Mouse (Mus musculus) hindlimb bud, embryonic 11.5 days (tissue): ENCODE results near the gene Tmem94.
A peak's percentile ranks its signal among the peaks of the same experiment; 100 is the strongest.

ENCODE experiments used
- DNase-seq: peaks from one replicate; pipeline ENCODE4 v3.0.0-alpha.2; 2012; ENCODE audit warnings: low read depth, low spot score; ENCODE audit errors: extremely low spot score

The Tmem94 gene

DNA sequence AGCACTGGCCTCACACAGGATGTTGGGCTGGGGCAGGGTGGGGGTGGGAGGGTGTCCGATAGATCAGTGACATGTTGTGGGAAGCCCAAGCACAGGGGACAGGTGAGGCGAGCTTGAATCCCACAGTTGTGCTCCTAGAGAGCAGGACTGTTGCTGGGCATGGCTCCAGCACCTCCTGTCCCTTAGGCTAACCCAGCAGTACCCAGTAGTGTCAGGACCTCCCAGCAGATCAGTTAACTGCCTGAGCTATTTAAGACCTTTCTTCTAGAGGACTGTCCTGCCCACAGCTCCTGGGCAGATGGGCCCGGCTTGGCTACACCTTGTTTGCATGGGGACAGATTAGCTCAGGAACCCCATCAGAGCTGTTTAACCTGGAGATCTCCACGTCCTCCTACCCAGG is 63.8 kb downstream of the Tmem94 start:
- DNase-seq, result no peak

DNA sequence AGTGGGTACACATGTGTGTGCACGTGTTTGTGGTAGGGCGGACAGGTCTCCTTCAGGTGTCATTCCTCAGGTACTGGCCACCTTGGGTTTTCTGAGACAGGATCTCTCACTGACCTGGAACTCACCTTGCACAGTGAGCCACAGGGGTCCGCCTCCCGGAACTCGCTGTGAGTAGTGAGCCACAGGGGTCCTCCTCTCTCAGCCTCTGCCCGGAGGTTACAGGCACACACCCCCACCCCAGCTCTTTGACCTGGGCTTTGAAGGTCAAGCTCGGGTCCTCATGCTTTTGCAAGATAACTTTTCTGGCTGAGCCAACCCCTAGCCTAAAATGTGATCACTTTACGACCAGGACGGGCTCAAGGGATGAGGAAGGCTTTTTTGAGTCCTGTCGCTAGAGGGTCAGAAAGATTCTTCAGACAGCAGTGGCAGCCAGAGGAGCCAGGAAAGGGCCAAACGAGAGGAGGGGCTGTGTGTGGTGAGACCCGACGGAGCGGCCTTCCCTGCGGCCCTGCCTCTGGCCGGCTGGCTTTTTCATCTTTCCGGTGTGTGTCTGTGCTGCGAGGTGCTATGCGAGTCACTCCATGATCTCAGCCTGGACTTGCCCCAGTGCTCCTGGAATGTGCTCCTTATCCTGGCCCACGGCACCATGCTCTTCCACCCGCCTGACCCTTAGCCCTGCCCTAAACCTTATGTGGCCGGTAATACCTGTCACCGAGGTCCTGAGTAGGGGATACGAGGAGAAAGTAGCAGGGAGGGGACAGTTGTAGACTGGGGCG is 65.5 kb downstream of the Tmem94 start:
- DNase-seq, result no peak

DNA sequence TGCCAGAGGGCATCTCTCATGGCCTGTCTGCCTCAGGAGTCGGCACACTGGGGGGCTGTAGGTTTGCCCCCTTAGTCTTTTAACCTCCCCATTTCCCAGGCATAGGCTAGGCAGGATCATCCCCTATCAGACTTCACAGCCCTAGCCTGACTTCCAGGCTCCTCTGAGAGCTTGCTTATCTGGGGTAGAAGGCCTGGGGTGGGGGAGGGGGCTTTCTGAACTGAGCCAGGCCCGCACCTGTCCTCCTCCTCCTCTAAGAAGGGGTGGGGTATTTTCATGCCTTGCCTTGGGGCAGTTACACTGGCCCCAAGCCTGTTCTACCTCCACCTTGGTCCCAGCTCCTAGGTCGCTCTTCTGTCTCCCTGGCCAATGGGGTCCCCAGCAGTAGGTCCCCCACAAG is 66.3 kb downstream of the Tmem94 start:
- no peak for DNase-seq

DNA sequence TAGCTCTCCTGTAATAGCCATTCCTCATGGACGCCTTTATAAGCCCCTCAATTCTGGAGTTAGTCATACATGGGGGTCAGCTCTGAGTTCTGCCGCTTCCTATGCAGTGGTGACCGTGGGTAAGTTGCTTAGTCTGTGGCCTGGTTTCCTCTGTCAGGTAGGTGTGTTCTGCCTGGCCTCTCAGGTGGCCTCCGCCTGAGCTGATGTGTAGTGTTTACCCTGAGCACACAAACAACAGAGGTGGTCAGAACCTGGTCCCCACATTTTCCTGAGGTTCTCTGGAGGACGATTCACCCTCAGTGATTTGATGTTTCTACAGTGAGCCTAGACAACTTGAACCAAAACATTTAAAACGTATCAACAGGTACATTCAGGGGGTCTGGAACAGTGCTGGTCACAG is 66.8 kb downstream of the Tmem94 start:
- DNase-seq, result no peak

DNA sequence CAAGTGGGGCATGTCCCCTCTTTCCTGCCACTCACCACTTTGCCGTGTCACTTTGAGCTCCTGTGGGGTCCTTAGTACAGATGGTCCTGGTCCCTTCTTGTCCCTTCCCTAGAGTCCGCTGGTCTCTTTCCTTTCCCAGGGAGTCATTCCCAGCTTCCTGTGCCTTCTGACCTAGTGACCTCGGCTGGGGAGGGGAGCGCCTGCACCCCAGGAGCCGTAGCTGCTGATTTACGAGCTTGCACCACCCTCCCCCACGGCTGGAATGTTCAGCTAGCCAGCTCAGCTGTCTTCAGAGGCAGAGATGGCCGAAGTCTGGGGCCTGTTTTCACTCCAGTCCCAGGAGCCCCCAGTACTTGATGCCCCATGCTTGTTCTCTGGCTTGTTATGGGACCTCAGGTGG is 67.3 kb downstream of the Tmem94 start:
- DNase-seq, result peak; percentile 57

DNA sequence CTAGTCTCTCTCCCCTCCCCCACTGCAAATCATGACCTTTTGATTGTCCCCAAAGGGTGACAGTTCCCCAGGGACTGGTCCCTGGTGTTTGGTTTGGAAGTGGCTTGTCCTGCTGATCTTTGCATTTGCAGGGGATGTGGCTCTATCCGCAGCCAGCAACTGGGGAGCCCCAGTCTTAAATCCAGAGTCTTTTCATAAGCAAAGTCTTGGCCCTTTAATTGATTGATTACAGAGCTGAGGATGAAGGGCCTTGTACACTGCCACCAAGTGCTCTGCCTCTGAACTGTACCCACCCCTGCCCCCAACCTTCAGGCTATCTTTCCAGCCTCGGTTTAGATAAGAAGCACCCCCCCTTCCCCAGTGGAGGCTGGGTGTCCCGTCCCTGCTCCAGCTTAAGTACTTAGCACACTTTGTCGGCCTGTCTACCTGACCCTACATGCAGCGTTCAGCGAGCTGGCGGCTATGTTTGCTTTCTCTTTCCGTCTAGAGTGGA is 67.8 kb downstream of the Tmem94 start:
- no peak for DNase-seq

DNA sequence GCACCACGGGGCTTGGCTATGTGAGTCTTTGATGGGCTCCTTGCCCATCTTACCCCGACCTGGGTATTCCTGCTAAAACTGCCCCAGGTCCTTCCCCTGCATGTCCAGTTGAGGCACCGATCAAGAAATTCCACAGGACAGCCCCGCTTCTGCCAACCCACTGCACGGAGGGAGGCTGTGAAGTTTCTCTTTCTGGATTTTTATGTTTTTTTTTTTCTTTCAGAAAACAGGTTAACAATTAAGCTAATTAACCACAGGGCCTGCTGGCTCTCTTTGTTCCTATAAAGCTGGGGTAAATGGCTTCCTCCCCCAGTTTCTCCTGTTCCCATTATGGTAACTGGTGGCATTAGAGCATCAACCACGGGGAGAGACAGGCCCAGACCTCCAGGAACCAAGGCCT is 68.8 kb downstream of the Tmem94 start:
- no peak for DNase-seq

DNA sequence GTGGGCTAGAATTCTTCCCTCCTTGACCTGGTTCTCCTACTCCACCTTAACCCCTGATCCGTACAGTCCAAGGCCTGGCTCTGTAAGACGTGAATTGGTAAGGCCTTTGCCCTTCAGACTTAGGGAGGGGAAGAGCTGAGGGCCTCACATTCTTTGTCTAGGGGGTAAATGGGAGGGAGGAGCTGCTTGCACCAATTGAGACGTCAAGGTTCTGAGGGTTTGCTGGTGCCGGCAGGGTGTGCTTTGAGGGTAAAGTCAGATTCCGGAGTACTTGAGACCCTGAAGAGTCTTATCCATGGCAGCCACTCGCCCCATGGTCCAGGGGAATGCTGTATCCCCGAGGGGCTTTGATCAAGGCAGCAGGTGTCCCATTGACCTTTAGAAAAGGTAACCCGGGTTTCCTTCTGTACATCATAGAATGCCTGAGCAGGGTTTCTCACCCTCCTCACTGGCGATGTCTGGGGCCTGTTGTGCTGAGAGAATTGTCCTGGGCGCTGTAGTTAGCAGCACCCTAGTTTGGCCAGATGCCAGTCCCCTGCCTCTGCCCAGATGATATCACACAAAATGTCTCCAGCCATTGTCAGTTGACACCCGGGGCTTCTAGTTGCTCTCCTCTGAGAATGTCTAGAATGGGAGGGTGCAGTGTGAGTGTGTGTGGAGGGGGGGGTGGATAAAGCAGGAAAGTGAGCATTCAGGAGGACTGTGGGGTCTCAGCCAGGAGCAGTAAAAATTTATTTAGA is 71.6 kb downstream of the Tmem94 start:
- DNase-seq, result no peak

DNA sequence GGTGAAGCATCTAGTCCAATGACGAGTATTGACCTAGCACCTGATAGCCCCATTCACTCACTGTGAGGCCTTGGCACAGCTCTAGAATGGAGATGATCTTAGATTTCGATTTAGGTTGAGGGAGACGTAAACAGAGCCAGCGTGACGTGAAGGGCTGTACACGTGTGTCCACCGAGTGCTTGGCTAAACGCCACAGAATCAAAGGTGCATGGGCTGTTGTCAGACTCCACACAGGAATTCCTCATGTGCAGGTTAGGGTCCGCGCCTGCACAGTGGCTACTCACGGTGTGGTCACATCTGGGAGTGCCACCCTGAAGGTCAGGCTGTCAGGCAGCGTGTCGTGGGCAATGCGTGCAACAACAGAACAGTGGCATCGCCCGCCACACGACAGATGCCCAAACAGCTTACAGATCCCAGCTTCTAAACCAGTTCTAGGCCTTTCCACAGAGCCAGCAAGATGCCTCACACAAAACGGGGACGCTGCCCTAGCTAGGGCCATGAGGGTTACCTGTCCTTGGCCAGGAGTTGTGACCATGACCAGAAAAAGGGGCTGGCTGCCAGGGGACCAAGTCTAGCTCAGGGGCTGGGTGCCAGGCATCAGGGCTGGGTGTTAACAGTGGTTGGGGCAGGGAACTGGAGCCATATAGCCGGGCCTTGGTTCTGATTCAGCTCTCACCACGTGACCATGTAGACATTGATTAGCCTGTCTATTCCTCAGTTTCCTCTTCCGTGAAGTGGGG is 72.5 kb downstream of the Tmem94 start:
- no peak for DNase-seq

DNA sequence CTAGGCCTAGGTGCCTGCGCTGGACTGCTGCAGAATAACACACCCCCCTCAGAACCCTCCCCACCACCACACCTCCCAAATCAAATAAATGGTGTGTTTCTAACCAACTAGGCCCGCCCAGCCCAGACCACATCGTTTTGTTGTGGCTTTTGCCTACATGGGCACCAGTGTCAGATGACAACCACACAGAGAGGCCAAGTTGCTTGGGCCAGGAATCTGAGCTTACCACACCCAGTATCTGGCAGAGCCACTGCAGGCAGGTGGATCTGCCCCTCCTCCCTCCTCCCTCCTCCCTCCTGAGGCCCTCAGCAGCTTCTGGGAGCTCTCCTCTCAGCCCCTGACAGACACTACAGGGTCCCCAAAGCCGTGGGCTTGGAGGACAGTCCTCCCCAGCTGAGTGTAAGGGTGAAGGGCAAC is 73.7 kb downstream of the Tmem94 start:
- no peak for DNase-seq

DNA sequence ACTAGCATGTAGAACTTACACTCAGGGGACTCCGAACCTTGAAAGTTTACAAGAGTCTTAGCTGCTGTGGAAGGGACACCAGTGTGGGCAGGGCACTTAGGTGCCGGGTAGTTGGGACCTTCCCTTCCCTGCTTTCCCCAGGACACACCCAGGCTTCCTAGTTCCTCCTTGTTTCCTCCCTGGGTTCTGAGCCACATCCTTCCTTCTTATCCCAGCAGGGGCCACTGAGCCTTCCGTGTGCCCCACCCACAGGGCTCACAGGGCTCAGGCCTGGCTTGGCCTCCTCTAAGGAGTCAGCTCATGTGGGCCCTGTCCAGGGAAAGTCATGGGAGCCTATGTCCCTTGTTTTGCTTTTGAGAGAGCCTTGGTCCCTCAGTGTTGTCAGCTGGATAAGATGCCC is 74.5 kb downstream of the Tmem94 start:
- no peak for DNase-seq

DNA sequence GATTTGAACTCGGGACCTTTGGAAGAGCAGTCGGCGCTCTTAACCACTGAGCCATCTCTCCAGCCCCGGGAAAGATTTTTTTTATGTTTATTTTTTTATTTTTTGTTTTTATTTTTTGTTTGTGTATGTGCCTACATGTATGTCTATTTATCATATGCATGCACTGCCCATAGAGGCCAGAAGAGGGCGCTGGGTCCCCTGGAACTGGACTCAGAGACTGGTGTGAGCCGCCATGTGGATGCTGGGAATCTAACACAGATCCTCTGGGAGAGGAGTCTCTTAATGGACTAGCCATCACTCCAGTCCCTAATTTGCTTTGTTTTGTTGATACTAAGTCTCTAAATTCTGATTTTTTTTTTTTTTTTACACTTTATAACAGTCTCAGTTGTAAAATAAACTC is 75.8 kb downstream of the Tmem94 start:
- no peak for DNase-seq

DNA sequence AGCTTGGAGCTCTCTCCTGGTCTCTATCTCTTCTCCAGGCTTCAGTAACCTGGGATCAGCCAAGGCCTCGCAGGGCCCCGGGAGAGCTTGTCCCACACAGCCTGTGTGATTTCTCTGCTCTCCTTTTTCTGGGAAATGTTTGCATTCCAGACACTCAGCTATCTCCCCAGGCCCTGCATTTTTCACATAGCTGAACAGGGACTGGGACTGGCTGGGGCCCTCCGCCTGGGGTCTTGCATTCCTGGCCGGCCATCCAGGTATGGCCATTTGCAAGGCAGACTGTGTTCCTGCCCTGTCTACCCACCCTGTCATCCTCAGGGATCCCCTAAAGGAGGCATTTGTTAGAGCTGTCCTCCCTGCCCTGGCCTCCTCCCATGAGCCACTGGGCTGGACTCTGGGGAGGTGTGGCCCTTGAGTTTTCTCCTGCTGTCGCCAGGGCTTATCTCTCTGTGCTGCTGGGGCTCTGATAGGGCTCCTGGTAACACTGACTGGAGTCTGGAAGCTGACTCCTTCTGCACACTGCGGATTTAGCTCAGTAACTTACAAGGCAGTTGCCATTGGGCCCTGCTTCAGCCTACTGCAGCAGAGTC is 76.8 kb downstream of the Tmem94 start:
- no peak for DNase-seq

DNA sequence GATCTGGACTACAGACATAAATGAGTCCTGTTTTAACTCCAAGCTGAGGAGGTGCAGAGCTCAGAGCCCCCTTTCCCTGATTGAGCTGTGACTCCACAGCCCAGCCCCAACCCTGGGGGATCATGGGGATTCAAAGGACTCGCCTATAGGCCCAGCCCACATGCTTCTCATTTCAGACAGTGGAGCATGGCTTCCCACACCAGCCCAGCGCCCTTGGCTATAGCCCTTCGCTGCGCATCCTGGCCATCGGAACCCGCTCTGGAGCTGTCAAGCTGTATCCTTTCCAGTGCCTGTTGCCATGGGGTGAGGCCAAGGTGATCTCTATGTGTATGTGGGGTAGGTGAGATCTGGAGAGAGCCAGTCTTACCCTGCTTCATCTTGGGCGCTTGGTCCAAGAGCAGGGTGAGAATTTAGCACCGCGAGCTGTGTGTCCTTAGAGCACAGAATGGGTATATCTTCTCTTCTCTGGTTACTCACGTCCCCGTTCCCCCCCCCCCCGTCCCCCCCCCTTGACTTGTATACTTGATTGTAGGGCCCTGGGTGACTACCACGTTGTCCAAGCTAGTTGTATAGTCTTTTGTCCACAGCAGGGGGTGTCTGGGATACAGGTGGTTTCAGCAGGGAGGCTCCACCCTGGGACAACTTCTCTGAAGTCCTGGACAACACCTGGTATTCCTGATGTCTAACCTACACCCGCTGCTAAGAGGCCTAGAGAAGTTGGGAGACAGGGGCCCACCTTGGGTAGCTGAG is 78.1 kb downstream of the Tmem94 start:
- DNase-seq, result no peak

DNA sequence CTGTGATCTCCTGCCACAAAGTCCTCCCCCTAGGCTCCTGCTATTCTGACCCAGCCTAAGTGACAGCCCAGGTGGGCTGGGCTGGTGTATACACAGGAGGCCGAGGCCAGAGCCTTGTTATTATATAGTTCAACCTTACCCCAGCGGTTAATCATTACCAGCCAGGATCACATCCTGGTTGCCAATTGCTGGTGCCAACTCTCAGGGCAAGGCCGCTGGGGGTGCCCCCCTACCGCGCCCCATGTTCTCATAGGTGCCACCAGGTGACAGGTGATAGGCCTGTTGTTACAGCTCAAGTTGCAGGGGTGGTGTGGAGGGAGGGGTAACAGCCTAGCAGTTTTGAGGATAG is 78.6 kb downstream of the Tmem94 start:
- no peak for DNase-seq

DNA sequence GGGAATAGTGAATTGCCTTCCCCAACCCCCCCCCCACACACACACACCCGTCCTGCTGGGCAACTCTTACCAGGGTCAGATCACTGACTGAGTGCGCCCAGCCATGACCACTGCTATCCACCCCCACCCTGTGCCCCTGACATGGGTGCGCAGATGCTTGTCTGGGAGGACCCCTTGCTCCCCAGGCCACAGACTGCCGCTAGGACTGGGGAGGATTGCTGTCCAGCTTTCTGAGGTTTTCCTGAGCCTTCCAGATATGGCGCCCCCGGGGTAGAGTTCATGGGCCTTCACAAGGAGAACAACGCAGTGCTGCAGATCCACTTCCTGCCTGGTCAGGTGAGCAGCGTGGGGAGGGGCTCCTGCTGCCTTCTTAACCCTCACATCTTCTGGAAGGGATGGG is 79.0 kb downstream of the Tmem94 start:
- DNase-seq, result no peak

DNA sequence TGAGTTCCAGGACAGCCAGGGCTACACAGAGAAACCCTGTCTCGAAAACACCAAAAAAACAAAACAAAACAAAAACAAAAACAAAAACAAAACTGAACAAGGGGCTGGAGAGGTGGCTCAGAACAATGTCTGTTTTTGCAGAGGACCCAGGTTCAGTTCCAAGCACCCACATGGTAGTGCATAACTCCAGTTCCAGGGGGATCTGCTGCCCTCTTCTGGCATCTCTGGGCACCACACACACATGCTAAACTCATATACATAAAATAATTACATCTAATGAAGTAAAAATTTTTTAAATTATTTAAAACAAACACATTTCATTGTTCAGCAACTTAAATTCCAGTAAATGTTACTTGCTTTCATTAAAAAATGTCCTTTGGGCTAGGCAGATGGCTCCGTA is 80.6 kb downstream of the Tmem94 start:
- DNase-seq, result no peak
